Mouse (Mus musculus): ENCODE data around the gene Msmp. TPM values are rescaled to one million over a fixed set of nuclear protein-coding genes. Genes with fewer than 3 reads are reported as not detected.

Msmp gene
- polyA plus RNA-seq (2014; fragmentation: Nextera tagmentation; extraction: Ambion mirVana) = 0.56 and 1.1 TPM in 2 replicates

DNA sequence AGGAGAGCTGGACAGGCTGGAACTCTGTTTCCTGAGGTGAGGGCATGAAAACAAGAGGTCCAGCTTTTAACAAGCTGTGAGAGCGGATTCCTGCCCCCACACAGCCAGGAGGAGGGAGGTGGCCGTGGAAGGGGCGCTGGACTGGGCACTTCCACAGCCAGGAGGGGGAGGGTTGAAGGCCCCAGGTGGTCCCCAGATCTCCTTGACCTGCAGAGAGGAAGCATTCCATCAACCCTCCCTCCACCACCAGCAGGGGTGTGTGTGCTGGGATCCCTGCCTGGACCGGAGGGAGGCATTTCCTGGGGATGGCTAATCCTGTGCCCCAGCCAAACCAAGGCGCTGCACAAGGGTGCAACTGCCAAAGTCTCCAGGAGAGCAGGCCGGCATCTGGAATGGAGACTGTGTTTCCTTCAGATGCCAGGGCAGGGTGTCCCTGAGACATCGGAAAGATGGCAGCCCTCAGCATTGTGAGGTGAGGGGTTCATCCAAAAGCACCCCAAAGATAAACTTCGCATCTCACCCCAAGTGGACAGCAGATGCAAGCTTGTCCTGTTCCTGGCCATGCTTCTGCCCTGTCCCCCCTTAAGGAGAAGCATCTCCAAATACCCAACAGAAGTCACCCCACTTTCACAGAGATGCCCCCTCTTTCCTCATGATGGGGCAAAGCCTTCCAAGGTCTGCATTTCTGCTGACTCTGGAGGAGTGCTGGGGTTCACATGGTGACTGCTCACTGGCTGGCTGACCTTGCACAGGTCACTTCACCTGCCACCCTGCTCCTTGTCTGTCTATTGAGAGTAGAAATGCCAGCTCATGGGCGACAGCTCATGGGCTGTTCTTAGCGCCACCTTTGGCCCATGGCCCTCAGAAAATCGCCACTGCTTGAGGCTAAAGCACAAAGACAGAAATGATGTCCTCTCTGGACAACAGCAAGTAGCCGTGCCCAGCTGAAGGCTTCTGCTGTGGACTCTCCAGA is at the start of gene Msmp:
Gene Msmp, minus strand, starts transcription at position 51 of the 973 bp plus-strand sequence.
- no peak within 1 kb of the TSS for H3K4me2 ChIP-seq (replicated peaks; ENCODE audit: low read depth, low read length)
- ATAC-seq (ENCODE audit: low FRiP score) (no peak), DNase-seq (ENCODE audit: low spot score) (no peak)
- H3K27me3 ChIP-seq (ENCODE audit: control insufficient read depth, insufficient read depth, low read length) = no peaks in the 10 kb centered on the region
- WGBS = 67% methylated on average over 12 of the region's 12 CpGs
- no peak within 1 kb of the TSS for H3K9ac ChIP-seq (ENCODE audit: low read depth, low read length)
- no peak within 1 kb of the TSS for H3K4me3 ChIP-seq (ENCODE audit: low read depth, low read length)
- H3K36me3 ChIP-seq (ENCODE audit: control insufficient read depth, insufficient read depth, low read length) = 0 out of 2 replicates have a peak, but pooled peaks cover 5% of the 10 kb centered on the region
- H3K4me1 ChIP-seq (replicated peaks; ENCODE audit: control insufficient read depth, insufficient read depth, low read length) = no peaks in the 10 kb centered on the region
- H3K9me3 ChIP-seq (ENCODE audit: control insufficient read depth, low read length) = no peaks in the 10 kb centered on the region
- H3K27ac ChIP-seq (ENCODE audit: low read depth, low read length) = no peak within 1 kb of the TSS

DNA sequence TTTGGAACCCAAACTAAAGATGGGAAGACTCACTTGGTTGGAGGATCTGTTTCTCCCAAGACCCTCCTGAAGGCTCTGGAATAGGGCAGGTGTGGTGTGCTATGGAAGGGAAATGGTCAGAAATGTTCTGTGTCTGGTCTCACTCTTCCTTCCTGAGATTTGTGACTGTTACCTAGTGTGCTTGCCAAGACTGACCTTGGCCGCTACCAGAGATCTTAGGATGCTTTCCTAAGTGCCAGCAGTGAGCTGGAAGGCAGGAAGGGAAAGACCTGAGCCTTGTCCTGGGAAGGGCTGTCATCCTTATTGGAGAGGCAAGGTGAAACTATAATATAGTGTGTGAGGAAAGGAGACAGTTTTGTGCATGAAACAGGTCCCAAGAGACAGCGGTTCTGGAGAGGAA is 49.4 kb upstream of the Msmp start:
- peak overlapping the region; percentile 88 for H3K4me2 ChIP-seq (replicated peaks; ENCODE audit: low read depth, low read length)
- H3K27me3 ChIP-seq (ENCODE audit: control insufficient read depth, insufficient read depth, low read length) = peaks cover 4% of the 10 kb centered on the region; the same call in 1 of the 2 replicates
- 99% methylated on average over 2 of the region's 2 CpGs for WGBS
- ATAC-seq (ENCODE audit: low FRiP score) = no peak
- no peaks in the 10 kb centered on the region for H3K9me3 ChIP-seq (ENCODE audit: control insufficient read depth, low read length)
- no peak for DNase-seq (ENCODE audit: low spot score)
- H3K9ac ChIP-seq (ENCODE audit: low read depth, low read length) = no peak overlapping the region
- no peak overlapping the region for H3K27ac ChIP-seq (ENCODE audit: low read depth, low read length)
- H3K36me3 ChIP-seq (ENCODE audit: control insufficient read depth, insufficient read depth, low read length) = no peaks in the 10 kb centered on the region
- peaks cover 14% of the 10 kb centered on the region for H3K4me1 ChIP-seq (replicated peaks; ENCODE audit: control insufficient read depth, insufficient read depth, low read length)
- H3K4me3 ChIP-seq (ENCODE audit: low read depth, low read length) = no peak overlapping the region

DNA sequence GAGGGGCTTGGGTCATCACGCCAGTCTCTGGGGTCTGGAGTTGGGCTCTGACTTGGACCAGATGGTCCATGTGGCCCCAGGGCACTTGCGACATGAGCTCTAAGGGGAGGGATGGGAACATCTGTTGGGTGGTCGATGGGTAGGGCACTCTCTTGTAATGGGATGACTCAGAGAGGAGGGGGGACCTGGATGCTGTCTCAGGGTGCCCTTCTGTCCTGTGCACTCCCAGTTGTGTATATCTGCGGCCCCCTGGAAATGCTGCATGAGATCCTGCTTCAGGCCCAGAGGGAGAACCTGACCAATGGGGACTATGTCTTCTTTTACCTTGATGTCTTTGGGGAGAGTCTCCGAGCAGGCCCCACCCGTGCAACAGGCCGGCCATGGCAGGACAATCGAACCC is 49.0 kb upstream of the Msmp start:
- WGBS = 78% methylated on average over 8 of the region's 8 CpGs
- DNase-seq (ENCODE audit: low spot score) (peak; percentile 43), ATAC-seq (ENCODE audit: low FRiP score) (no peak)
- H3K9me3 ChIP-seq (ENCODE audit: control insufficient read depth, low read length) = no peaks in the 10 kb centered on the region
- H3K4me2 ChIP-seq (replicated peaks; ENCODE audit: low read depth, low read length) = peak overlapping the region; percentile 88
- peaks cover 14% of the 10 kb centered on the region for H3K4me1 ChIP-seq (replicated peaks; ENCODE audit: control insufficient read depth, insufficient read depth, low read length)
- no peak overlapping the region for H3K4me3 ChIP-seq (ENCODE audit: low read depth, low read length)
- H3K36me3 ChIP-seq (ENCODE audit: control insufficient read depth, insufficient read depth, low read length) = no peaks in the 10 kb centered on the region
- H3K9ac ChIP-seq (ENCODE audit: low read depth, low read length) = no peak overlapping the region
- H3K27me3 ChIP-seq (ENCODE audit: control insufficient read depth, insufficient read depth, low read length) = peaks cover 4% of the 10 kb centered on the region; the same call in 1 of the 2 replicates
- no peak overlapping the region for H3K27ac ChIP-seq (ENCODE audit: low read depth, low read length)

DNA sequence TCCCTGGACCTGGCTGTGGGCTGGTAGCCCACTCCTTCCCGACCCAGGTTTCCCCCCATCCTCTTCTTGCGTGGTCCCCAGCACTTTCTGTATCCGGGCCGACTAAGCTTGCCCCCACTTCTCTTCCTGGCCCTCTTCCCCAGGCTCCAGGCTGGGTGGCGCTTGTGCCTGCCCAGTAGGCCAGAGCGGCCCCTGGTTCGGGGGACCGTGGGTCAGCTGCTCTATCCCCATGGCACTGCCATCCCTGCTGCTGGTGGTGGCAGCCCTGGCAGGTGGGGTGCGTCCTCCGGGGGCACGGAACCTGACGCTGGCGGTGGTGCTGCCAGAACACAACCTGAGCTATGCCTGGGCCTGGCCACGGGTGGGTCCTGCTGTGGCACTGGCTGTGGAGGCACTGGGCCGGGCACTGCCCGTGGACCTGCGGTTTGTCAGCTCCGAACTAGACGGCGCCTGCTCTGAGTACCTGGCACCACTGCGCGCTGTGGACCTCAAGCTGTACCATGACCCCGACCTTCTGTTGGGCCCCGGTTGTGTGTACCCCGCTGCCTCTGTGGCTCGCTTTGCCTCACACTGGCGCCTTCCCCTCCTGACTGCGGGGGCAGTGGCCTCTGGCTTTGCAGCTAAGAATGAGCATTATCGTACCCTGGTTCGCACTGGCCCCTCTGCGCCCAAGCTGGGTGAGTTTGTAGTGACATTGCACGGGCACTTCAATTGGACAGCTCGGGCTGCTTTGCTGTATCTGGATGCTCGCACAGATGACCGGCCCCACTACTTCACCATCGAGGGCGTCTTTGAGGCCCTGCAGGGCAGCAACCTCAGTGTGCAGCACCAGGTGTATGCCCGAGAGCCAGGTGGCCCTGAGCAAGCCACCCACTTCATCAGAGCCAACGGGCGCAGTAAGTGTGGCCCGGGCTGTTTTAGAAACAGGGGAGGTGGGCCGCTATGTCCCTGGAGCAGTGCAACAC is 47.9 kb upstream of the Msmp start:
- H3K27me3 ChIP-seq (ENCODE audit: control insufficient read depth, insufficient read depth, low read length) = peaks cover 4% of the 10 kb centered on the region; the same call in 1 of the 2 replicates
- peak overlapping the region; percentile 55 for H3K4me3 ChIP-seq (ENCODE audit: low read depth, low read length)
- DNase-seq (ENCODE audit: low spot score) (no peak), ATAC-seq (ENCODE audit: low FRiP score) (0 out of 2 replicates have a peak, but pooled peaks have one; percentile 6)
- H3K27ac ChIP-seq (ENCODE audit: low read depth, low read length) = peak overlapping the region; percentile 87
- WGBS = 42% methylated on average over 42 of the region's 42 CpGs
- H3K4me1 ChIP-seq (replicated peaks; ENCODE audit: control insufficient read depth, insufficient read depth, low read length) = peaks cover 14% of the 10 kb centered on the region
- peak overlapping the region; percentile 93 for H3K9ac ChIP-seq (ENCODE audit: low read depth, low read length)
- peak overlapping the region; percentile 88 for H3K4me2 ChIP-seq (replicated peaks; ENCODE audit: low read depth, low read length)
- H3K36me3 ChIP-seq (ENCODE audit: control insufficient read depth, insufficient read depth, low read length) = no peaks in the 10 kb centered on the region
- no peaks in the 10 kb centered on the region for H3K9me3 ChIP-seq (ENCODE audit: control insufficient read depth, low read length)

DNA sequence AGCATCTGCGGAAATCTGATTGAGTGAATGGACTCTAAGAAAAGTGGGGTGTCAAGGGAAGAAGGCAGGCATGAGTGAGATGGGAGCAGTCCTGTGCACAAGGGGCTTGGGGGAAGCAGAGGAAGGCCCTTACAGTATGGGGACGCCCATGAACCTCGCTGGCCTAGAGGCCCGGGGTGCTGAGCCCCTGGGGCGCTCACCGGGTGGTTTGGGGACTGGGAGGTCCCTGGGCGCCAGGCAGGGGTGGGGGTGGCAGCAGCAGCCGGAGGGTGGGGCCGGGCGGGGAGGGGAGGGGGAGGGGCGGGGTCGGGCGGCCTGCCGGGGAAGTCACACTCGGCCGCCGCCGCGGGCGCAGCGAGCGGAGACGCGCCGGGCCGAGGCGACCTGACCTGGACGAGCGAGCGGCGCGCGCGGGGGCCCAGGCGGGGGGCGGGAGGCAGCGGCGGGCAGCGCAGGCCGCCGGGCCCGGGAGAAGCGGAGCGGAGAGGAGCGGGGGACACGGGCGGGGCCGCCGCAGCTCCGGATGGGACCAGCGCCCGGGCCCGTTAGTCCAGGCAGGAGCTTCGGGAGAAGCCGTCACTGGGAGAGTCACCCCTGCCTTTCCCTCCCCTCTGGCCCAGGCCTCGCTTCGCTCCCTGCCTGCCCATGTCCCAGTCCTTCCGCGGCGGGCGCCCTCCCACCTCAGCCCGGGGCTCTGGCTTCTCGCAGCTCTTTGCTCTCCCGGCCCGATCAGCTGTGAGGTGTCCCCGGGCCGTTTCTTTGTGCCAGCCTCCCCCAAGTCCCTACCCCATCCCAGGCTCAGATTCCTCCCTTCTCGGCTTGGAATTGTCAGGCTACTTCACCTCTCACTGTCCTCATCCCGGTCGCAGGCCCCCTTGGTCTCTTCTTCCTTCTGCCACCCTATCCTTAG is 47.0 kb upstream of the Msmp start, which contains the start of gene Npr2:
Gene Npr2, plus strand, starts transcription at position 890 of the 910 bp plus-strand sequence.
- Histone ChIP-seq H3K4me3 (ENCODE audit: low read depth, low read length) (peak within 1 kb of the TSS; percentile 55), H3K27ac (ENCODE audit: low read depth, low read length) (peak within 1 kb of the TSS; percentile 87), H3K4me2 (replicated peaks; ENCODE audit: low read depth, low read length) (peak within 1 kb of the TSS; percentile 88), H3K9me3 (ENCODE audit: control insufficient read depth, low read length) (no peaks in the 10 kb centered on the region), H3K27me3 (ENCODE audit: control insufficient read depth, insufficient read depth, low read length) (peaks cover 4% of the 10 kb centered on the region; the same call in 1 of the 2 replicates), H3K4me1 (replicated peaks; ENCODE audit: control insufficient read depth, insufficient read depth, low read length) (peaks cover 14% of the 10 kb centered on the region), H3K9ac (ENCODE audit: low read depth, low read length) (peak within 1 kb of the TSS; percentile 93), H3K36me3 (ENCODE audit: control insufficient read depth, insufficient read depth, low read length) (no peaks in the 10 kb centered on the region)
- ATAC-seq (ENCODE audit: low FRiP score) (peak; percentile 50), DNase-seq (ENCODE audit: low spot score) (peak; percentile 71)
- WGBS = under 1% methylated on average over 33 of the region's 70 CpGs

DNA sequence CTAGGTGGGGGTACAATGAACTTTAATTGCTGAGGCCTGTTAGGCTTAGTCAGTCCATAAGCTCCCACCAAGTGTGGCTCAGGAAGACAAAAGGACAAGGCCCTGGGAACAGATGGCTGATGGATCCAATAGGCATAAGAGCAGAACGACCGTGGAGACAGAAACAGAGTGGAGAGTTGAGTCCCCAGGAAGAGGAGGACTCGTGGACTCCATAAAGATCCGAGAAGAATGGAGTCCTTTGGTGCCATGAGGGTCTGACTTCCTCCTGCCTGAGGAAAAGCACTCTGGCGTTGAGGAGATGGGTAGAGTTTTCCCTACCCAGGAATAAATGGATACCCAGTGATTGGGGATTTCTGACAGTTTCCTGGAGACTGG is 46.4 kb upstream of the Msmp start:
- H3K9me3 ChIP-seq (ENCODE audit: control insufficient read depth, low read length) = no peaks in the 10 kb centered on the region
- 12% methylated on average over 5 of the region's 5 CpGs for WGBS

DNA sequence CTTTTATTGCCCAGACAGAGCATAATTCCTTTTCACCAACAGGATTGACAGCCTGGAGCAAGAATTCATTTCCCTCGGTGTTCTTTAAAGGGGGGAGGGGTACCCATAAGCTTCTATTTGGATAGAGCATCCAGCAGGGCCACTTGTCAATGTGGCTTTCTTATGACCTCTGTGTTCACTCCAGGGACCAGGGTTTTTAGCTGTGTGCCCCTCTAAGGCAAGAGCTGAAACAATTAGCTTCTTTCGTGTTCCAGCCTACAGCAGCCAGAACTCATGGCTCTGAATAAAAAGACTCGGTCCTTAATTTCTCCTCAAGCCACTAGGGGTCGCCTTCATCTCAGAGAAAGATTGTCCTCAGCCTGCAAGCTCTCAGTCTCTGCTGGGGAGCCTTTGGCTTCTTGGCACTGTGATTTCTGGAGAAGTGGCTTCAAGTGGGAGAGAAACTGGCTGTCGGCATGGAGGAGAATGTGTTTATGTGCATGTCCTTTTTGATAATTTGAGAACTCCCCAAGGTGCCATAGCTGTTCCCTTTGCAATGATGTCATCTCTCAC is 45.8 kb upstream of the Msmp start:
- Histone ChIP-seq H3K27me3 (ENCODE audit: control insufficient read depth, insufficient read depth, low read length) (peaks cover 4% of the 10 kb centered on the region; the same call in 1 of the 2 replicates), H3K27ac (ENCODE audit: low read depth, low read length) (peak overlapping the region; percentile 87), H3K4me1 (replicated peaks; ENCODE audit: control insufficient read depth, insufficient read depth, low read length) (peaks cover 14% of the 10 kb centered on the region), H3K4me3 (ENCODE audit: low read depth, low read length) (no peak overlapping the region), H3K9me3 (ENCODE audit: control insufficient read depth, low read length) (no peaks in the 10 kb centered on the region; the same call in 1 of the 2 replicates), H3K36me3 (ENCODE audit: control insufficient read depth, insufficient read depth, low read length) (no peaks in the 10 kb centered on the region), H3K9ac (ENCODE audit: low read depth, low read length) (no peak overlapping the region), H3K4me2 (replicated peaks; ENCODE audit: low read depth, low read length) (no peak overlapping the region; the same call in 1 of the 2 replicates)
- 6% methylated on average over 5 of the region's 5 CpGs for WGBS
- DNase-seq (ENCODE audit: low spot score) (peak; percentile 89), ATAC-seq (ENCODE audit: low FRiP score) (peak; percentile 56)

More for the DNA sequence above, 46.4 kb upstream of the Msmp start:
- DNase-seq (ENCODE audit: low spot score) (peak; percentile 58), ATAC-seq (ENCODE audit: low FRiP score) (no peak; the same call in none of the 2 replicates)
- H3K4me1 ChIP-seq (replicated peaks; ENCODE audit: control insufficient read depth, insufficient read depth, low read length) = peaks cover 14% of the 10 kb centered on the region
- peak overlapping the region; percentile 55 for H3K4me3 ChIP-seq (ENCODE audit: low read depth, low read length)
- H3K27ac ChIP-seq (ENCODE audit: low read depth, low read length) = peak overlapping the region; percentile 87
- peak overlapping the region; percentile 93; the same call in 1 of the 2 replicates for H3K9ac ChIP-seq (ENCODE audit: low read depth, low read length)
- peak overlapping the region; percentile 88 for H3K4me2 ChIP-seq (replicated peaks; ENCODE audit: low read depth, low read length)
- peaks cover 4% of the 10 kb centered on the region; the same call in 1 of the 2 replicates for H3K27me3 ChIP-seq (ENCODE audit: control insufficient read depth, insufficient read depth, low read length)
- no peaks in the 10 kb centered on the region for H3K36me3 ChIP-seq (ENCODE audit: control insufficient read depth, insufficient read depth, low read length)

Data from hindbrain, embryonic 11.5 days (tissue).